Mouse (Mus musculus) R1 (cell line): ENCODE measurements around the gene Ccng2.

Experiments
- DNase-seq: peaks from one replicate; pipeline ENCODE4 v3.0.0-alpha.2; 2018; ENCODE audit warnings: low read depth, low spot score

Ccng2 gene

DNA sequence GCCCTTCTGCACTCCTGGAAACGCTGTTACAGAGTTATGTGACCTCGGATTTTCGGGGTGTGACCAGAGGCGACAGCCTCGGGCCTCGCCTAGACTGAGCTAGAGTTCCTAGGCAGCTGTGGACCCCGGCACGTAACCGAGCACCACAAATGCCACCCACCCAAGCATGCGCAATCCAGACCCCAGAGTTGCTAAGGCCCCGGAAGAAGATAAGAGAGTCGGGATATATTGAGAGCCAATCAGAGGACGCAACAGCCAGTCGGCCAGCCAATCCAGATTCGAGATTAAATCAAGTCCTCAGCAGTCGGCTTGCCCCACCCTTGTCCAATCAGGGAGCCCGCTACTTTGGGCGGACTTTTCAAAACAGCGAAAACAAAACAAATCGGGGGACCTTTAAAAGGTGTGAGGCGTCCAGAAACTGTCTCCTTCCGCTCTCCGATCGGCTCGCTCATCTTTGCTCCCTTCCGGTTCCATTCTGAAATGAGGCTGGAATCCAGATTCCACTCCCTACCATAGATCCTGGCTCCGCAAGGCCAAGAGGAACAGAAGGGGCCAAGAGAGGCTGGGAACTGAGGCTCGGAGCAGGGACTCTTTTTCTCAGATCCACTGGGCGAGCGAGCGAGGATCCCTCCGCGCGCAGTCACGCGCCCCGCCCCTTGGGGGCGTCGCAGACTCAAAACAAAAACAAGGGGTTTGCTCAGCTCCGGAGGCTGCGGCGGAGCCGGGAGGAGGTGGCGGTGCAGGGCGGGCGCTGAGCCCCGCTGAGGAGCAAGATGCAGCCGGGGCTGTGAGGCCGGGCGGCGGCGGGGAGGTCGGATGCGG lies at the start of gene Ccng2:
Gene Ccng2 (plus strand): TSS at position 375 of the 822 bp plus-strand sequence.
- DNase-seq = peak; percentile 100

GRCm38 (mm10) chr5:93218375-93218774 lies 48.7 kb upstream of the Ccng2 start:
- DNase-seq = no peak

DNA sequence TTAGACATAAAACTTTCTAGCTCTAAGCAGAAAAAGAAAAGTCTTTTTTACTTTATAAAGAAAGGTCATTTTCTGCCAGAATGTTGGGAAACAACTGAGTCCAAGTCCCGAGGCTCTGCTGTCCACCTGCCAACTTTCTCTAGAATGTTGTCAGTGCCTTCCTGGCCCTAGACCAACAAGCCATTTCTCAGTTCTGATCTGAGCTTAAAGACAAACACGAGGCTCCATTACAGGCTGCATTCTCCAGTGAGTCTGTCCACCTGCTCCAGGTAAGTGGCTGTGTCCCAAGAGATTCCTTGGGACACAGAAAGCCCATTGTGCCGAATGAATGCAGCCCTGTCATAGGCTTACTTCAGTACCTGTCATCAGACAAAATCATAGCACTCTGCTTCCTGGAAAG lies 45.4 kb upstream of the Ccng2 start:
- no peak for DNase-seq

DNA sequence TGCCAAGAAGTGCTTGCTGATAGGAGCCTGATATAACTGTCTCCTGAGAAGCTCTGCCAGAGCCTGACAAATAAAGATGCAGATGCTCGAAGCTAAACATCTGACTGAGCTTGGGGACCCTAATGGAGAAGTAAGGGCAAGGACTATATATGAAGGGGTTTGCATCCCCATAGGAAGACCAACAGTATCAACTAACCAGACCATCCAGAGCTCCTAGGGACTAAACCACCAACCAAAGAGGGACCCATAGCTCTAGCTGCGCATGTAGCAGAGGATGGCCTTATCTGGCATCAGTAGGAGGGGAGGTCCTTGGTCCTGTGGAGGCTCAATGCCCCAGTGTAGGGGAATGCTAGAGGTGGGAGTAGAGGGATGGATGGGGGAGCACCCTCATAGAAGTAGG lies 42.5 kb upstream of the Ccng2 start:
- DNase-seq = no peak

DNA sequence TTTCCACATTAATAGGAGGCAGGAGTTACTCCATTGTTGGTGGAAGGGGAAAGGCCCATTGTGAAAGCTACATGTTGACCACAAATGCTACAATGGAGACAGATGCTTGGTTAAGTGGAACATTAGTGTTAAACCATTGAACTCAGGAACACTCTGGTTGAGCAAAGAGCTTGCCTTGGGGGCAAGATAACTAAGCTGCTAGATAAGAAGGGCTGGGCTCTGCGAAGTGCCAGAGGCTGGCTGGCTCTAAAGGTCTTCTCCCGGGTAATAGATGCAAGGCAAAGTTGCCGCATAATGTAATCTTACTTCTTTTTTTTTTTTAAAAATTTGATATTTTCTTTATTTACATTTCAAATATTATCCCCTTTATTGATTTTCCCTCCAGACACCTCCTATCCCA lies 39.9 kb upstream of the Ccng2 start:
- DNase-seq = no peak

DNA sequence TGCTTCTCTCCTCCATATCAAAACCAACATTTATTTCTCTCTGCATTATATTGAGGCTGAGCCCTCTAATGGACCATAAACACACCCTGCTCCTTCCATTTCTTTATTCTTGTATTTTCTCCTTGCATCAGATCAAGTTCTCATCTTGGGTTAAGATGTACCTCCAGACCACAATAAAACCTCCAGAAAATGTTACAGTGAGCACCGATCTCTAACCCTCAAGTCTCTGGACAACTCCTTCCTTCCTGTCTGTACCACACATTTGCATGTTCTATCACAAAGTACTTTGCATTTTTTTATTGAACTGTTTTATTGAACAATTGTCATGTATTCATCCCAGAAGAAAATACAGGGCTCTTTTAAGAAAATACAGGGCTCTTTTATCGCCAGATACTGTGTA lies 37.5 kb upstream of the Ccng2 start:
- no peak for DNase-seq

- no peak for DNase-seq
These were observed 35.3 kb upstream of the Ccng2 start for GRCm38 (mm10) chr5:93231721-93232120.

DNA sequence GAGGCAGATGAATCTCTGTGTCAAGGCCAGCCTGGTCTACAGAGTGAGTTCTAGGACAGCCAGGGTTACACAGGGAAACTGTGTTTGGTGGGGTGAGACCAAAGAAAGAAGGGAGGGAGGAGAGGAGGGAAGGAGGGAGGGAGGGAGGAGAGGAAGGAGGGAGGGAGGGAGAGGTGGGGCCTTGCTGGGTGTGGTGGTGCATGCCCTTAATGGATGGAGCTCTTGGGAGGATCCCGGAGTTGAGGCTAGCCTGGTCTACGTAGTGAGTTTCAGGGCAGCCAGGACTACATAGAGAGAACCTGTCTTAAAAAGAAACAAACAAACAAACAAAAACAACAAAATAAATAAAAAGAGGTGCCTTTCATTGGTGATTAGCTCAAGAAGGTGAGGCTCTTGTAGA lies 34.2 kb upstream of the Ccng2 start:
- no peak for DNase-seq

DNA sequence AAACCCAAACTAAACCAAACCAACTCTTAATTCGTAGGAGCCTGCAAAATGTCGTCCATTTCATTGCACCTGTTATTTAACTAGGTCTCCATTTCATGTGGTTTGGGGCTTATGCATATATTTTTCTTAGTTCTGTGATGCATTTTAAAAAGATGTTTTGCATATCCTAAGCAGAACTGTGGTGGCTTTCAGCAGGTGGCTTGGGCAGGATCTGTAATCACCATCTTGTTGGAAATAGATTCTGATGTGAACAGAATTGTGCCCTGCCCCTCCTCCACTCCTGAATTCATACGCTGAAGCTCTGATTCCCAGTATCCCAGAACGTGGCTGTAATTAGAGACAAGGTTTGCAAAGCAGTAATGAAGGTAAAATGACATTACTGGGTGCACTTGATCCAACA lies 32.9 kb upstream of the Ccng2 start:
- DNase-seq = no peak

- DNase-seq = no peak
These were observed 32.5 kb upstream of the Ccng2 start for GRCm38 (mm10) chr5:93234605-93235004.

DNA sequence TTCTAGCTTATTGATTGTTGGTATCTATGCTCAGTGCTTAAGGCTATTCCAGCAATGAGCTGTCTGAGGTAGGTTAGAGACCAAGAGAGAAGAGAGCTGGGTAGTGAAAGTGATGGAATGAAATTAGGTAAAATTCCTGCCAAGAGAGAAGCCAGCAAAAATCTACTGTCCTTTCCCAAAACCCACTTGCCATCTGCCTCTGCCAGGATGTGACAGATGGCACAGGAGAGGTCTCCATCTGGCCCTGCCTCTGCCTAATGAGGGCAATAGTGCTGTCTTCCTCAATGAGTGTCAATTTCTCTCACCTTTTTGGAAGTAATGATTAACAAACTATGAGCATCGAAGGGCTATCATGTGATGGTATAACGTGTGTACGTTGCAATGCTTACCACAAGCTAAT lies 31.2 kb upstream of the Ccng2 start:
- no peak for DNase-seq

DNA sequence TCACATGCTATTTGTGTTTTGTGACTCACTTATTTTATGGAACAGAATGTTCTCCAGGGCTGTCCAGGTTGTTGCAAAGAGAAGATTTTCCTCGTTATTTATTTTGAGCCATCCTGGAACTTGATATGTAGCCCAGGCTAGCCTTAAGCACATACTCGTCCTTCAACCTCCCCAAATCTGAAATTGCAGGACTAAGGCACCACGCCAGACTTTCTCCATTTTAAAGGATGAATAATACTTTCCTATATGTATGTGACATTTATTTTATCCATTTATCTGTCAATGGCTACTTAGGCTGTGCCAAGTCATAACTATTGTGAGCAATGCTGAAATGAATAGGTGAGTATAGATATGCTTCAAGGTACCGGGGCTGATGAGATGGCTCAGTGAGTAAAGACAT lies 30.5 kb upstream of the Ccng2 start:
- no peak for DNase-seq

DNA sequence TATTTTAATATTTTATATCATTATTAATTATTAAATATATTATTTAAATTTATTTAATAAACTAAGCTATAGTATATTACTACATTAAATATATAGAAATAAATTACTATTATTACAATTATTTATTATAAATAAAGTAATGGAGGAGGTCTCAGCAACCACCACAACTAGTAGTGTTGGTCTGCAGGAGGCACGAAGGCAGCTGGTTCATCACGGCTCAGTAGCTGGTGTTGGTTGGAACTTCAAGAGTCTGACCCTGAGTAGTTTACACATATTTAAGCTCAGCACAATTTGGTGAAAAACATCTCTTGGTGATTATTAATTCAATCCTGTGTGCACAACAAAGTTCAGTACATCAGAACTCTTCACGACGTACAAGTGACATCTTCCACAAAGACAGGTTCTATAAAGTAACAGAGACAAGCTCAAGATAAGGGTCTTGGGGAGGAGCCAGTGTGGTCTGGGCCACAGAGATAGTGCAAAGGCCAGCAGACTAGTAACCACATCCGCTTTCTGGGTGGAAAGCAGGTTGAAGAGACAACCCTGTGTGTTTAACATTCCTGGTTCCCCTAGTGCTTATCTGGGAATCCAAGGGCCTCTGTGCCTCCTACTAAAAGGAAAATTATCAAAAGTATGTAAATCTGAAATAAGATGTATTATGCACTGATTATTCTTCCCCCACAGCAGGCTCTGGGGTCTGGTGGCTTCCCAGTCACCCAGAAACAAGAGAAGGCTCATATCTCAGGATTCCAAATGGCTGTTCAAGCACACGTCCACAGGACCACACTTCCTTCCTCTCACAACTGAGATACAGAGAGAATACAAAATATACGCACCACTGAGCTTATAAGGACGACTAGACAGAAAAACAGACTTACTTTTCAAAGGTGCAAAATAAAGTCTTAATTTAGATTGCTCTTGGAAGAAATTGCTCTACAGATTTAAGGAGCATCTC lies 27.2 kb upstream of the Ccng2 start:
- DNase-seq = no peak

DNA sequence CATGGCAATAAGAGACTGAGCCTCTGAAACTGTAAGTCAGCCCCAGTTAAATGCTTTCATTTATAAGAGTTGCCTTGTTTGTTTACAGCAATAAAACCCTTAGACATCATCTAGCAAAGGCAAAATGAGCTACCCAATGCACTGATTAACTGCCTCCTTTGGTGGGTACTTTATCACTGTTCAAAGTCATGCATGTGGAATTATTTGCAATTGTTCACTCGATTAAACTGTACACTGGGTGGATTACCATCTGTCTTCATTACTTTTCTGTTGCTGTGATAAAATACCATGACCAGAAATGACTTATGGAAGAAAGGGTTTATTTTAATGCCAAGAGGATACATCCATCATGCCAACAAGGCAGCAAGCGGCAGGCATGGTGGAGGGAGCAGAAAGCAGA lies 21.8 kb upstream of the Ccng2 start:
- DNase-seq = no peak

DNA sequence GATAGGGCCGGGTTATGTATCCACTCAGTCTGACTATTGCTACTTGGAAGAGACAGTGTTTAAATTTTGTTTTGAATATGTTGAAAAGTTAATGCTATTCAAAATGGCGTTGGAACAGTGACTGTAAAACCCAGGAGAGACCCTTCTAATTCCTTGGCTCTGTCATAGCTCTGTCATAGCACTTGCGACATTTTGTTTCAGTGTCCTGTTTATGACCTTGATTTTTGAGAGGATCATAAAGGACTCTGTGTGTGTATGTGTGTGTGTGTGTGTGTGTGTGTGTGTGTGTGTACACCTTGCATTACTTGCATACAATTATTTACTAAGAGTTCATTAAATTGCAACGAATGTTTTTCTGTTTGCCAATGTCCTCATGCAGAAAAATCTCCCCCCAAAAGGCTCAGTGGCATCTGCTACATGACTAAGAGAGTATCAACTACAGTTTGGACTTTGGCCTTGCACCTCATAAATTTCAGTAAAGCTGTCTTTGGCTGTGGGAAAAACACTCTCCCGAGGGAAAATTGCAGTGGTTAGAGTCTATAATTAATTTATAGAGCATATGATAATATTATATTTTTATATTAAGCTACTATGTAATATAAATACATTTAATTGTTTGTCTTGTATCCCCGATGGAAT lies 17.0 kb upstream of the Ccng2 start:
- DNase-seq = no peak

DNA sequence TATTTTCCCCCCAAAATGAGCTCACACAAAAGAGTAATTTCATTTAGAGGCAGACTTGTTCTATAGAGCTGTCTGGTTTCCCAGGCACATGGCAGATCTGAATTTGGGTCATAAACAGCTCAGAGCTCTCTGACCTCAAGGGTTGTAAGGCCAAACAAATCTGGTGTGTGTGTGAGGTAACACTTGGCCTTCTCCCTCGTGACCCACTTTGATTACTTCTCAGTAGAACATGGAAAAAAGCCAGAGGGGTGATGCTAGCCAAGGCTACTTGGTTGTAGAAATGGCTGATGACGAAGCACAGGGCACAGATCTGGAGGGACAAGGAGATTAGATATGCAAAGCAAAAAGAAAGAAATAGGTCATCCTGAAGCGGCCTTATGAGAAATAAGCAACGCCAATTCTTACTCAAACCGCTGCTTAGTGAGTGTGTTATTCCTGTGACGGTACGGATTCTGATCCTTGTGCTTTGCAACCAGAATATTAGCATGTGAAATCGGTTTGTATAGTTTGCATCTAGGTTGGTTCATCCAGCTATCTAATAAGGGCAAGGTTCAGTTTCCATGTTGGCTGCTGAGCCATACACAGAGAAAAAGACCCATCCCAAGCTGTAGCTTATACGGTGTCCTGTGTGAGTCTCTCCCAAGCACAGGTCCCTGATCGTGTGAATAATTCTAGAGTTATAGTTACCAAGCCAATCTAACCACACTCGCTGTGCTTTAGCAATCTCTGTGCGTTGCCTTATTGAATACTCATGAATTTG lies 15.9 kb upstream of the Ccng2 start:
- no peak for DNase-seq

DNA sequence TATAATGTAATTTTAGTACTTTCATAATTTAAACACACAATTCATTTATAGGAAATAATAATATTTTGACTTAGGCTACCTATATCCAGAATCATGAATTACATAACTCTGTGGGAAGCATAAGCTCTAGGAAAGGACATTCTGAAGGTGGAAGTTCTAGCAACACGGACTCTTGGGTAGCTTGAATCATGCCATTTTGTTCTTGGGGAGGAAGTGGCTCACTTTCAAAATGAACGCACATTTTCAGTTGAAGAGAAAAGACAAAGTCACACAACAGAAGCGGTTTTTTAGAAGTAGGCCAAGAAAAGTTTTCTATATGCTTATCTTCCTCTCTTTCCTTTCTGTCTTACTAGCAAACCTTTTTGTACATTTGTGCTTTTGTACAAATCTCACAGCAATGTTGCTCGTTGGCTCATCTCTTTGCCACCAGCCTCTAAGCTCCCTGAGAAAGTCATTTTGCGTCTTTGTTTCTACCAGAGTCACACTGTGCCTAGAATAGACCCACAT lies 11.2 kb upstream of the Ccng2 start:
- no peak for DNase-seq

DNA sequence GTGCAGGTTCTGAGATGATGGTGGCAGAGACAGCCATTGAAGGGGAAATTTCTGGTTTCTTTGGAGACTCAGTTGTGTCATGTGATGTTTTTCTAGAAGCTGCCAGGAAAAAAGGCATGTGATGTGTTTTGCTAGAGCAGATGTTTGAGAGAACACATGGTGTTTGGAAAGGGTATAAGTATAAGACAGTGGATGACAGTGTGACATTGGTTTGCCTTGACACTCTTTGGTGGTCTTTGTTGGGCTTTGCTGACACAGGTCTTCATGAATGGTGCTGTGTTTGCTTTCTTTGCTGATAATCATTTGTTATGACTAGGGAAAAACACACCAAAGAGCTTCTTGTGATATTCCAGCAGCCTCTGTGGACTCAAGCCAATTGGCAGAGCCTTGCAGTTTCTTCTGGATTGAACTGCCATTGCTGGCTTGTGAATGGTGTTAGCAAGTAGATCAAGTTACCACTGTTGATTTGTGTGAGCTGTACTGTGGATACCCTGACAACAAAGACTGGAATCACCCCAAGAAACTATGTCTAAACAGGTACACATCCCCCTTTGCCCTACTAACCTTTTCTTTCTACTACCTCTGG lies 10.1 kb upstream of the Ccng2 start:
- DNase-seq = no peak

GRCm38 (mm10) chr5:93259349-93259748 lies 7.7 kb upstream of the Ccng2 start:
- no peak for DNase-seq

DNA sequence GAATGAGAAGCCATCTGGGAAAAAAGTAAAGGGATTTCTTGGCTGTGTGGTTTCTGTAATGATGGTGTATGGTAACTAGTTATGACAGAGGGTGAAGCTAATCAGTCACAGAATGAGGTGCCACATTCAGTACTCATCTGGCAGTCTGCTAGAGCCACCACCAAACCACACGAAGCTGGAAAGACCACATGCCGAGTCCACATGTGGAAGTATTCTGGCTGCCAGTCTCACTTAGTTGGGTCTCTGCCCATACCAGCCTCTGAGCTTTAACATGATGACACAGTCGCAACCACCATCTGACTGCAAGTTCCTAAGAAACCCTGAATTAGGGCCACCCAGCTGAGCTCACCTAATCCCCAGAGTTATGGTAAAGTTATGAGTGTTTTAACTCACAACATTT lies 6.1 kb upstream of the Ccng2 start:
- no peak for DNase-seq

DNA sequence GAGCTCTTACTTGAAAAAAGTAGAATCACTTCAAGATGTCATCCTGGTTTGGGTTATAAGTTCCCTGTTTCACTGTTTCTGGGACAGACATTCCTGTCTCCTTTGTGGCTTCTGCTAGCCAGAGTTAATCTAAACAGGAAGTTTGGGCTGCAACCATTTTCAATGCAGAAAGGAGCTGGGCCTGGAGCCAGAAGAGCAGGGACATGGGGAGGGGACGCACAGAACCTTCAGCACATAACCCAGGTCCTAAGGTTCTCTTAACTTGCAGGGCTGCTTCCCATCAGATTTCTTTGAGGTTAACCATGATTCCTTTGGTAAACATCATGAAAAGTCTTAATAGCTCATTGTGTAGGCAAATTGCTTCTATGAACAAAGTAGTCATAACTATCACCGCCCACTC lies 4.3 kb upstream of the Ccng2 start:
- no peak for DNase-seq
